Mouse (Mus musculus): ENCODE measurements around the gene D330020A13Rik.

DNA sequence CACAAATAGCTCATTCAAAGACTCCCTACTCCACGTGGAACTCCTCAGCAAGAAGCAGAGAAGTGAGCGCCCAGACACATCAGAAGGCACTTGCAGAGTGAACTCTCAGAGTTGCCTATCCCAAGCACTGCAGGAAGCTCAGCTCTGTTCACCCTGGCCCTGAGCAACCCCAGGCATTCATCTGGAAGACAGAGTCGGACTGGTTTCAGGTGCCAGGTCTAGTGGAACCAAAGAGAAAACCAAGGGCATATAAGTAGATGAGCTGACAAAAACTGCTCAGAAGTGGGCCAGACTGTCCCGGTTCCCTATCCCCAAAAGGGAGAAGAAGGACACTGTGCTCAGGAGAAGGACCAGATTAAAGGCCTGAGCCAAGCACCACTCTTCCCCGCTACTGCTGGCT lies 44.3 kb upstream of the D330020A13Rik start:
- no peak for TF ChIP-seq USF1 (IDR thresholded peaks at IDR 0.05; ENCODE audit: low read depth)
- TF ChIP-seq CTCF (IDR thresholded peaks at IDR 0.05; ENCODE audit: control insufficient read depth, insufficient read depth, insufficient read length): no peak
